Mouse (Mus musculus) cerebellum, adult 9-10 months (tissue): ENCODE measurements around the gene Best2.

ENCODE experiments used
- DNase-seq: peaks from one replicate; pipeline ENCODE4 v3.0.0; 2022

Best2 gene

DNA sequence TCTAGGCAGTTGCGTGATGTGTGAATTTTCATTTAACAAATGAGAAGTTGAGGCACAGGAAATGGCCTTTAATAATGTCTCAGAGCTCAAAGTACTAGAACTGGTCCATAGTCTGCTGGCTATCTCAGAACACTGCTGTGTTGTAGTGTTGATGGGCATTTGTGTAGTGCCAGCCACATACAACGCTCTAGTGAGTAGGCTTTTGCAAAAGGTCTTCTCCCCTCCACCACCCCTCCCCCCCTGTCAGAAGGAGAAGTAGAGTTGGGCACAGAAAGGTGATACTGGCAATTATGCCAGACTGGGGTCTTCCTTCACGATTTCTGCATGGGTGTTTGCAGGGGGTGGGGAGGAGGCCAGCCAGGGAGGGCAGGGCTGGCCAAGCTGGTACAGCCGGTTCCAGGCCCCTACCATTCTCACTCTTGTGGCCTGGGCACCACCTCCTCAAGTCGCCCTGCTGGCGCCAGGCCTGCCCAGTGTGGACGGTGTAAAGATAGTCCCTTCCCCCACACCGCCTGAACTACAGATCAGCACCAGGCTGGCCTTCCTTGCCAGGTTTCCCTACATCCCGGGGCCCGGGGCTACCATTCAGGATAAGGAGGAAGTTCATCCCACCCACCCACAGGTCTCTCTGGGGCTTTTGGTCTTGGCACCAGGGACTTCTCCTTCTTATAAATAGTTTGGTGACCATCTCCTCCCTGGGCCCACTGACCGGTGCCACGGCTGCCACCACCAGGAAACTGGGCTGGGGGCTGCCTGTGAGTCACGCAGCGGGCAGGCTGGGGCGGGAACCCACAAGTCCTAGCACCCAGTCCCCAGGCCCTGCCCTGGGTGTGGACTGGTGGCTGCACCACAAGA, 32.5 kb downstream of the Best2 start:
- DNase-seq = no peak

- peak; percentile 76 for DNase-seq
Observed at GRCm38 (mm10) chr8:84980622-84981358, 33.5 kb downstream of the Best2 start.

GRCm38 (mm10) chr8:84979599-84980421, 34.5 kb downstream of the Best2 start:
- peak; percentile 91 for DNase-seq

DNA sequence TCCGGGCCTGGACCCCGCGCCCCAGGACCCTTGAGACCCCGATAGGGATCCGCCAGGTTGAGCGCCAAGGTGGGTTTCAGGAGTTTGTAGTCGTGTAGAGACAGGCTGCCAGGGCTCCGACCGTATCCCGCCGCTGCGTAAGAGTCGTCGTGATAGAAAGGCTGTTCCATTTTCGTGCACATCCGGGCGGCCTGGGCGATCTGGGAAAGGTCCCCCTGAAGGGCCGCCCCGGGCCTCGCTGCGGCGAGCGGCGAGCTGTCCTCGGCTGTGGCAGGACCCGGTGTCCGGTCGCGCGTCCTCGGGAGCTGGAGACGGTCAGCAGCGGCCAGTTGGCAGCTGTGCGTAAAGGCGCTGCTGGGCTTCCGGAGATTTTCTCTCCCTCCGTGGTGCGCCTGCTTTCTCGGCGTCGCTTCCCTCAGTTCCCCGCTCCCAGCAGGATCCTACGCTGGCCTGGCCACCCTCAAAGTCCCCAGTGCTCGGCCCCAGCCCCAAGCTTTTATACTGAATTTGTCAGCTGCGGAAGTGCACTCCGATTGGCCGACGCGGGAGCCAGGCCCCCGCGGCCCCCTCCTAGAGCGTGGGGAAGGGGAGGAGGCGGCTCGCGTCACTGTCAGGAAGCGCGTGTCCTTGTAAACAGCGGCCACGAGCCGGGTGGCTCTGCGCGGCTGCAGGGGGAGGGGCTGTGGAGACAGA, 35.9 kb downstream of the Best2 start, which contains the start of gene Junb:
Gene Junb, minus strand, starts transcription at position 471 of the 693 bp plus-strand sequence.
- peak; percentile 91 for DNase-seq

DNA sequence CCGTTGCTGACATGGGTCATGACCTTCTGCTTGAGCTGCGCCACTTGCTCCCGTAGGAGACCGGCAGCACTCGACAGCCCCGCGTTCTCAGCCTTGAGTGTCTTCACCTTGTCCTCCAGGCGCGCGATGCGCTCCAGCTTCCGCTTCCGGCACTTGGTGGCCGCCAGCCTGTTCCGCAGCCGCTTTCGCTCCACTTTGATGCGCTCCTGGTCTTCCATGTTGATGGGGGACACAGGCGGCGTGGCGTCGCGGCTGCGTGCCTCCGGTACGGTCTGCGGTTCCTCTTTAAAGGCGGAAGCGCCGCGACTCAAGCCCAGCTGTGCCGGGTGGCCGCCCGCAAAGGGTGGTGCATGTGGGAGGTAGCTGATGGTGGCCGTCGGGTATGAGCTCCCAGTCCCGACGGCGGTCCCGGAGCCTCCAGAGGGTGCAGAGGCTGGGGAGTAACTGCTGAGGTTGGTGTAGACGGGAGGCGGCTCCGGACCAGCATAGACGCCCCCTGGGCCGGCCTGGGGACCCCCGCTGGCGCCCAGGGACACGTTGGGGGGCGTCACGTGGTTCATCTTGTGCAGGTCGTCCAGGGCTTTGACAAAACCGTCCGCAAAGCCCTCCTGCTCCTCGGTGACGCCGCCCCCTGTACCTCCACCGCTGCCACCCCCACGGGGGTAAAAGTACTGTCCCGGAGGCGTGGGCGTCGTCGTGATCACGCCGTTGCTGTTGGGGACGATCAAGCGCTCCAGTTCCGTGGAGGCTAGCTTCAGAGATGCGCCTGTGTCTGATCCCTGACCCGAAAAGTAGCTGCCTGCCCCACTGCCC, 36.7 kb downstream of the Best2 start:
- DNase-seq = peak; percentile 72

- DNase-seq = peak; percentile 68
Observed at GRCm38 (mm10) chr8:84976763-84977434, 37.4 kb downstream of the Best2 start.

DNA sequence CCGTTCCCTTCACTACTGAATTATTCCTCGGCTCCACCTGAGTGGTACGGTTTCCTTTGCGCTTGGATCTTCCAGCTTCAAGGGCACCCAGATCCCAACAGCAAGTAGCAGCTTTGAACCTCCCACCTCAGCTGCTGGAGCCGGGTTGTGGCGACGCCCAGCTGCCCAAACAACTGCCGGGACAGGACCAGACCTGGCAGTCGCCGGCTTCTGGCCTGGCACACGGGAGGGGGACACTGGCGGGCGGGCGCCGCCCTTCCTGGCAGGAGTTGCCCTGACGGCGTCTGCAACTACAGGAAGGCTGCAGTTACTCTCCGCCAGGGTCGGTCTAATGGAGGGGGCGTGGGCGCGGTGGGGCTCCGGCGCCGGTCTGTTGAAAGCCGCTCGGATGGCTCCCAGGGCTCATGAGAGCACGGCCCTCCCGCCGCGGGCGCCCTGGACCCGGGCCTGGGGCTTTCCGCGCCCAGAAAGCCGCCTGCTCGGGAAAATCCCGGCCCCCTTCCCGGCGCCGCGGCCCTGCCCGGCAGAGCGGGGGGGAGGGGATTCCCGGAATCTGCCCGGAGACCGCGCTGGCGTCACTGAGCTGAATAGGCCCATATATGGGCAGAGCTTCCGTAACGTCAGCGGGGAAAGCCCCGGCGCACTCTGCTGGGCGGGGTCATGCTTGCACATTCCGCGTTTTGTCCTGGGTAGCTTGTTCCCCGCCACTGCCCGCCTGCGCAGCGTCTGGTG, 38.1 kb downstream of the Best2 start:
- DNase-seq = peak; percentile 95

DNA sequence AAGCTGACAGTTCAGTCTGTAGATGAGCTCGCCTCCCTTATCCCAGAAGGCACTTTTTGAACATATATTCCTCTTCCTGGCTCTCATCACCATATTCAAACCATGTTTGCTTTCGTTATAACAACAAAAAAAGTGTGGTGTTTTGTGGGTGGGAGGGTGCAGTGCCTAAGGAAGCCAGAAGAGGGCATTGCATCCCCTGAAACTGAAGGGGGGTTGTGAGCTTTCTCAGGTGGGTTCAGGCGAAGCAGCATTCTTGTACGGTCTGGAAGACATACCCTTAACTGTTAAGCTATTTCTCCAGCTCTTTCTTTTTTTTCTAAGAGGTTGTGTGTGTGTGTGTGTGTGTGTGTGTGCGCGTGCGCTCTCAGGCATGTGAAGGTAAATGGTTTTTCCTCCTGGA, 38.9 kb downstream of the Best2 start:
- DNase-seq = peak; percentile 73

DNA sequence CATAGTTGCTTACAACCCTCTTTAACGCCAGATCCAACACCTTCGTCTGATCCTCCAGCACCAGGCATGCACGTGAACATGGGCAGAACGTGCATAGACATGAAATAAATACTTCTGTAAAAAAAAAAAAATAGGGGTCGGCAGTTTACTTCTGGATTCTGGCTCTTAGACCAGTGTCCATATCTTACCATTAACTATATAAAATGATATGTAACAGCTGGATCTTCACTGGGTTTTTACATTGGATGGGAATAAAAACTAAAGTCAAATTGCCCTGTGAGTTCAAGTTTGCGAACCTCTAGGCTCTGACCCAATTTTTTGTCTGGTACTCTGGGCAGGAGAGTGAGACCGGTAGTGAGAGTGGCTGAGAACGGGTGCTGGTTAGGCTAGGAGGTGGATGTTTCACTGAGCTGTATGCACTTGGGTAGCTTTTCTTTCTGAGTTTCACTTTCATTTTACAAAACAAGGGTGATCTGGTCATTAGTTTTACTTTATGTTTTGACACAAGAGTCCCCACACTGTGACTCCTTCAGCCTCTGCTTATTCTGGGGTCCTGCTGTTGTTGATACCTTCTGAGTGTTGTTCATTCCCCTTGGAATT, 39.7 kb downstream of the Best2 start:
- peak; percentile 50 for DNase-seq

DNA sequence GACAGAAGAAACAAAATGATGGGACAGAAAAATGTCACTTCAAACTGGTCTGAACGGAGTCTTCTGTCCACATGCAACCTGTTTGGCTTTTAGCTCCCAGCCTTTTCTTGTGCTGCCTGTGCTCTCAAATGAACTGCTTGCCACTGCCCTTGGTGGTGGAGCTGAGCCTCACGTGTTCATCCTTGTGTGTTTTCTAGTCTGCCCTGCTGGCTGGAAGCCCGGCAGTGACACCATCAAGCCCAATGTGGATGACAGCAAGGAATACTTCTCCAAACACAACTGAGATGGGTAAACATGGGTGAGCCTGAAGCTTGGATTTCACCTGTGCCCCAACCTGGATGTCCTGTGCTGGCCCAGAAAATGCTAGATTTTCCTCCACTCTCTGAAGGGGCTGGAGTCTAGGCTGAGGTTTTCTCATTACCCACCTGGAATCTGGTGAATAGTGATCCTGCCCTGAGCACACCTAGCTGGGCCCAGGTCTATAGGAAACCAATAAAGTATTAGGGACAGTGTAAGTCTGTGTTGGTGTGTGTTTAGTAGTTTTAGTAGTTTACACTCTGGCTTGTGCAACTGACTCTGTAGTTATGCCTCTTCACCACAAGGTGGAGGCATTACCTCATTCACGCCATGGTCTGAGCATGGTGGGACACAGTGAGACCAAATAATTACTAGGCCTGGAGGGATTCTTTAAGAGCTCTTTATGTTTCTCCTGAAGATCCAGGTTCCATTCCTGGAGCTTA, 40.4 kb downstream of the Best2 start:
- peak; percentile 76 for DNase-seq

DNA sequence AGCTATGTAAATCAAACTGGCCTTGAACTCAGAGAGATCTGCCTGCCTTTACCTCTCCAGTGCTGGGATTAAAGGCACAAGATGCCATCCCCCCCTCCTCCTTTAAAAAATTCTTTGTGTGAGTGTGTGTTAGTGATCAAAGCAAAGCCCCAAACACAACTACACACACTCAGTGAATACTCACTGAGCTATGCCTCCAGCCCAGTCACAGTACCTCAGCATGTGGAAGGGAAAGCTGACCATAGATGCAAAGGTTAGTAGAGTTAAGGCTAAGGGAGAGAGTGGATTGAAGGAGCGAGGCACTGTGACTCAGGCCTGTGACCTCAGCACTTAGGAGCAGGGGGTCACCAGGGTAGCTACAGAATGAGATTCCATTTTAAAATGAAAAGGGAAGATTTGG, 41.3 kb downstream of the Best2 start:
- no peak for DNase-seq

- DNase-seq = peak; percentile 42
Observed at GRCm38 (mm10) chr8:84970913-84971312, 43.4 kb downstream of the Best2 start.

DNA sequence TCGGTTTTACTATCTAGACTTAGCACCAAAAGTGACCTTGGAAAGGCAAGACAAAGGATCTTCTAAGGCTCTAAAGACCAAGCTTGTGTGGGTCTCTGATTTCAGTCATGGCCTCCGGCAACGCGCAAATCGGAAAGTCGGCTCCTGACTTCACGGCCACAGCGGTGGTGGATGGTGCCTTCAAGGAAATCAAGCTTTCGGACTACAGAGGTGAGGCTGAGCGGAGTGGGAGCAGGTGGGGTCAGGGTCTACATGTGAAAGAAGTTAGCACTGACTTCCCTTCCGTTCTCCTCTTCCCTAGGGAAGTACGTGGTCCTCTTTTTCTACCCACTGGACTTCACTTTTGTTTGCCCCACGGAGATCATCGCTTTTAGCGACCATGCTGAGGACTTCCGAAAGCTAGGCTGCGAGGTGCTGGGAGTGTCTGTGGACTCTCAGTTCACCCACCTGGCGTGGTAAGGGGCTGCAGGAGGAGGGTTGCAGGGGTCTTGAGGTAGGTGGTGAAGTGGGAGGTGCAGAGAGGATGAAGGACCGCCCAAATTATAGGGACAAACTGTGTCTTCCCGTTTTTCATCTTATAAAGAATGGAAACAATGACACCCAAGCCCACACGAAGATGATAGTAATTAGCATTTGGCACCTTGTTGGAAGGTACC, 44.1 kb downstream of the Best2 start:
- peak; percentile 47 for DNase-seq

DNA sequence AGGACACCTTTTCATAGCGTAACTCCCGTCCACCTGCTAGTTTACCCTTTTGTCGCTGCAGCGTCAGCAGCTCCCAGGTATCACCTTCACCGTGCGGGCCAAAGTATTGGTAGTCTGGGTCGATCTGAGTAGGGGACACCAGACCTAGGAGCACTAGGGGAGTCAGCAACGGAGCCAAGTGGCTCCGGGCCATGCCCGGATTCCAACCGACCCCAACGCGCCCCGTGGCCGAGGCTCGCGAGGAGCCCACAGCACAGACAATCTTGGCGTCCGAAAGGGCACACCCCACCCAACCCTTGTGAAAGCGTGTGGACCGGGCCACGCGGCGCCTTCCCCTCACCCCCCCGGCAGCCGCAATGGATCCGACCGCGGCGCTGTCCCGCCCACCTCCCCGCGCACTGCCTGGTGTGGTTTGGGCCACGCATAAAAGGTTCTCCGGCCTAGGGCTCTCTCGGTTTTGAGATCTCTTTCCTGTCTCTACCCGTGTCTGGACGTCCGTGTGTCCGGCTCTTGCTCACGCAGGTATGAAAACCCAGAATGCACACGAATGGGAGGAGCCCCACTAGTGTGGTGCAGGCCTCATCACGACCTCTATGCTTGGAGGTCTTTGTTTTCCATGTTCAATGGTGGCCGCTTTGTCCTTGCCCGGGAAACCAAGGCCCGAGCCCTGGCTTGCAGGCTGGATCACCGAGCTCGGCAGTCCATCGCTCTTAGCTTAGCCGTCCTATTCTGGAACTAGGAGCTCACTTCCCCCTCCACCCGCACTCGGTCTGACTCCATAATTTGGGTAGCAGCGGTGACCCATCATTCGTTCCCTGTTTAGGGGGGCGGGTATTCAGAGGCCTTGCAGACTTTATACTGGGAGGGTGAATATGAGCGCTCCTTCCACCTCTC, 44.8 kb downstream of the Best2 start, which contains the start of the genes Gm49661, Prdx2 and Rnaseh2a:
Gene Gm49661, minus strand, starts transcription at position 193 of the 894 bp plus-strand sequence.
Gene Prdx2, plus strand, starts transcription at position 347 of the 894 bp plus-strand sequence.
Gene Rnaseh2a, minus strand, starts transcription at position 527 of the 894 bp plus-strand sequence.
- DNase-seq = peak; percentile 78

GRCm38 (mm10) chr8:84968650-84969049, 45.7 kb downstream of the Best2 start:
- DNase-seq = no peak

DNA sequence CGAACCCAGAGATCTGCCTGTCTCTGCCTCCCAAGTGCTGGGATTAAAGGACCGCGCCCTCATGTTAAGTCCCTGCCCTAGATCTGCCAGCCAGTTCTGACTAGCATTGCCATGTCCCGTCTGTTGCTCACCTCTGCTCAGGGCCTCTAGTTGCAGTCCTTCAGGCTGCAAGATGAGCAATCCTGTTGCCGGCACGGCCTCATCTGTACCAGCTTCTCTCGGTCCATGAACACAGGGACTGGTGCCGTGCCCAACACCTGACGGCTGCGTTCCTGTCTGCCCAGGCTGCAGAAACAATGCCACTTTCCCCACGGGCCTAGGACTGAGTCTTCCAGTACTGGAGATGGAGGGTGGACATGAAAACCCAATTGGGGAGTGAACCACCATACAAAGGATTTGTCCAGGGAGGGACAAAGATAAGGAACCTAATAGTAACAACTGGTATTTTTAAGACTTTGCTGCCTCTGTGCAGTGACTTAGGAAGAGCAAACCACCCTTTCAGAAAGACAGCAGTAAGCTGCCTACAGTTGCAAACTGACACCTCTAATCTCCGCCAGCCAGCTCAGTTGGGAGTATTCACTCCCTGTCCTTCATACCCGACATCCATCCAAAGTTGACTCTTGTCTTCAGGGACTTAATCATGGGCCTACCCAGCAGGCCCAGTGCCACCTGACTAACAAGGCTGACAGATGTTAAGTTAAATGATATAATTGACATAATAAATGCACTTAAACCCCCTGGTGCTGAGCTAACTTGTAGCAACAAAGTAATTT, 46.6 kb downstream of the Best2 start:
- no peak for DNase-seq
